Mouse (Mus musculus) neutrophil, adult 59 days (primary cell): ENCODE data around the gene Pcsk4. TPM values are rescaled to one million over a fixed set of nuclear protein-coding genes. Genes with fewer than 3 reads are reported as not detected.

Experiments
- total RNA-seq, 2 experiments: library from RNA; stranded (reverse); gene quantifications; 1 replicate in 1 of 2; 2 replicates in 1 of 2; pipeline ENCODE4 v1.2.4; 2023

Pcsk4 gene
- total RNA-seq, result under 1 TPM in 1 of 2 experiments, not detected in 1; 0.60 TPM

GRCm38 (mm10) chr10:80329273-80330081 lies at the start of gene Pcsk4, which contains the start of gene Reep6:
Gene Pcsk4, minus strand, starts transcription at chr10:80329498.
Gene Reep6, plus strand, starts transcription at chr10:80329953.

DNA sequence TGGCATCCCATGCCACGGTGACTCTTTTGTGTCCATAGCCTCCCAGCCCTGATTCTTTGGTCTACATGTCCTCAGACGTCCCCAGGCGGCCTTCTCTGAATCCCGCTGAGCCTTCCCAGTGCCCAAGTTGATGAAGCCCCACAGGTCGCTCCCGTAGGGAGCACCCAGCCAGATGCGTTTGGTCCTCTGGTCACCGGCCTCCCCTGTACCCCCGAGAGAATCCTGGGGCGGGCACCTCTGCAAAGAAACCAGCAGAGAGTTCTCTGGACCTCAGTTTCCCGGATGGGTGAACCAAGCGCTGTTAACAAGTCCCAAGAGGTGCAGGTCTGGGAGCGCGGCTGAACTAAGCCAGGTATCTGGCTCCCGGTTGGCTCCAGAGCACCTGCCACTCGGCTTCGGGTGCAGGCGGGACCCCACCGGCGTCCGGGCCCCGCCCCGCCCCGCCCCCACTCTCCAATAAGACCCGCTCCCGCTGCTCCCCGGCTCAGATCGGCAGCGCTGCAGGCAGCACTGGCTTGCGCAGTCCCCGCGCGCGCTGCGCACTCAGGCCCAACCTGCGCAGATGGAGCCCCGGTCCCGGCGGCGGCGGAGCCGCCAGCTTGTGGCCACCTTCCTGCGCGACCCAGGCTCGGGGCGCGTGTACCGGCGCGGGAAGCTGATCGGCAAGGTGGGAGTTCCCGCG lies 26.8 kb upstream of the Pcsk4 start, which contains the start of gene Plk5:
Gene Plk5, plus strand, starts transcription at position 459 of the 682 bp plus-strand sequence.

GRCm38 (mm10) chr10:80348244-80348781 lies 19.0 kb upstream of the Pcsk4 start, which contains the start of gene Adamtsl5:
Gene Adamtsl5, minus strand, starts transcription at chr10:80348412.

DNA sequence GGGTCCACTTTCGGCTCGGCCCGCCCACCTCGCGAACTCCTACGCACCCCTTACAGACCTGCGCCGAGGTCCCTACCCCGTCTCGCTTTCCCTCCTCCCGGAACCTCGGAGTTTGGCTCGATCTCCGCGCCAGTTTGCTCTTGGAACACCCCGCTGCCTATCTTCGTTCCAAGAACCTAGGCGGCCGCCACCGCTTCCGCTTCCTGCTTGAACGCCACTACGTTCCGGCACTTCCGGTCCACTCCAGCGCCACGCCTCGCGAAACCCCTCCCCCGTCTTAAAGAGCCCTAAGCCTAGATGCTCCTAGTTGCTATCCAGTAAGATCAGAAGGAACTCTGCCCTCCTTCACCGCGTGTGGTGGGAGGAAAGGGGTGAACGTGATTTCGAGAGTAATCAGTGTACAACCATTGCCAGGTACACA lies 8.9 kb downstream of the Pcsk4 start, which contains the start of gene 2310011J03Rik:
Gene 2310011J03Rik, minus strand, starts transcription at position 198 of the 421 bp plus-strand sequence.

DNA sequence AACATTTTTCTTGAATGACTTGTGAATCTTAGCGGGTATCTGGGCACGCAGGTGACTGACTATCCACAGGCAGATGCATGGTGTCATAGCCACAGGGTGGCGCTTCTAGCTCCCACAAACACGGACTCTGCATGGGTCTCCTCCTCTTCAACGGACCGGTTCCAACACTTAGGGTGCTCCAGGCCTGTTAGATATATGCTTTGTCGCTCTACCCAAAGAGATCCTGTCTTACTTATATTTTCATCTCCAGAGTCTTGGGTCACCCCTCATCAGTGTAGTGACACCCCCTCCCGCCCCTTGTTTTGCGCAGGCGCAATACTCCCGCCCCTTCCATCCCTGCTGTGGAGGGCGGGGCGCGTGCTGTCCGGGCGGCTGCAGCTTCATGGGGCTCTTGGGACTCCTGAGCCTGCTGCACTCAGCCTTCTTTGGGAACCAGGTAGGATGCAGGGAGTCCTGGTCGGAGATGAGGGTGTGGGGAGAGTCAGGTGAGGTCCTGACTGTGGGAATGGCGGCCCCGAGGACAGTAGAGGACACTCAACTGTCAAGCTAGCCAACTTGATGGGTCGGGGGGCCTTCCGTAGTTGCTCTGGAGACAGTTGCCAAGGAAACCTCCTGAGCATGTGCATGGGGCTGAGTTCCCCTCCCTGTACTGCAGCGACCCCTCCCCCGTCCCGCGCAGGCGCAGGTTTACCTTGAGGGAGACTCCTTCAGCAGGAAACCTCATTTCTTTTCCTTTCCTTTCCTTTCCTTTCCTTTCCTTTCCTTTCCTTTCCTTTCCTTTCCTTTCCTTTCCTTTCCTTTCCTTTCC lies 33.5 kb downstream of the Pcsk4 start, which contains the start of gene Apc2:
Gene Apc2, plus strand, starts transcription at position 360 of the 808 bp plus-strand sequence.

DNA sequence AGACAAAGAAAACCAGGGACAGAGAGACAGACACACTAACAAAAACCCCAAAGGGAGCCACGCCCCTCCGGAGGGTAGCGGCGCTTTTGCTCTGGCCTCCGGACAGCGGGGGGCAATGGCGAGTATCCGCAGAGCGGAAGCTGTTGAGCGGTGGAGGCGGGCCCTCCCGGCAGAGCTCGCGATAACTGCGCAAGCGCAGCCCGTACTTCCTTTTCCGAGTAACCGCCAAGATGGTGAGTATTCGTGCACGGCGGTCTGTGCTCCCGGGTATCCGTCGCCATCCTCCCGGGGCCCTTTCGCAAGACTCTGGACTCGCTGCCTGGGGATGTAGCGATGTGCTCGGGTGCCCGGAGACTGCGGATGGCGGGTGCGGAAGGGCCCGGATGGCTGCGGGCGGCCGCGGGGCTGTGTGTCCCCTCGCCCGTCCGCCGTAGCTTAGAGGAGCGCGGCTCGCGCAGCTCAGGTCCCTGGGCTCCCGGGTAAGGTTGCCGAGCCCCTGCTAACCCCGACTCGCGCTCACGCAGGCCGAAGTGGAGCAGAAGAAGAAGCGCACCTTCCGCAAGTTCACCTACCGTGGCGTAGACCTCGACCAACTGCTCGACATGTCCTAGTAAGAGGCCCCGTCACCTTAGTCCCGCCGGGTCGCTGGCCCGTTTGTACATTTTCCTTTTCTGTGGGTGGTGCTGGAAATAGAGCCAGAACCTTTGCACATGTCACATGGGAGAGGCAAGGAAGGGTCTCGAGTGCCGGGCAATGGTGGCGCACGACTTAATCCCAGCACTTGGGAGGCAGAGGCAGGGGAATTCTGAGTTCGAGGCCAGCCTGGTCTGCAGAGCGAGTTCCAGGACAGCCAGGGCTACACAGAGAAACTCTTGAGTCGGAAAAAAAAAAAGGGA lies 36.8 kb downstream of the Pcsk4 start, which contains the start of gene Rps15:
Gene Rps15, plus strand, starts transcription at position 203 of the 896 bp plus-strand sequence.

Other genes starting within 250 kb of the Pcsk4 start
- gene Sbno2, start 223.9 kb downstream of the Pcsk4 start, total RNA-seq, result 100 to 1,000 TPM; 141 to 163 TPM
- gene Stk11, start 213.7 kb downstream of the Pcsk4 start, total RNA-seq, result 100 to 1,000 TPM; 183 to 187 TPM
- gene Atp5d, start 190.9 kb downstream of the Pcsk4 start, total RNA-seq, result 100 to 1,000 TPM; 108 to 123 TPM
- gene Cbarp, start 188.7 kb downstream of the Pcsk4 start, total RNA-seq, result 1 to 10 TPM; 1.2 to 1.4 TPM
- gene Midn, start 181.2 kb downstream of the Pcsk4 start, total RNA-seq, result 100 to 1,000 TPM; 221 to 226 TPM
- gene Cirbp, start 163.5 kb downstream of the Pcsk4 start, total RNA-seq, result 10 to 100 TPM; 41.6 to 50.1 TPM
- 1 to 10 TPM; 5.1 to 7.1 TPM for gene 1600002K03Rik, start 156.6 kb downstream of the Pcsk4 start, total RNA-seq
- gene Efna2, start 150.0 kb downstream of the Pcsk4 start, total RNA-seq, result not detected
- gene Mum1, start 103.1 kb downstream of the Pcsk4 start, total RNA-seq, result 10 to 100 TPM; 27.7 to 35.4 TPM
- 10 to 100 TPM; 57.5 to 61.4 TPM for gene Ndufs7, start 80.4 kb downstream of the Pcsk4 start, total RNA-seq
- 1 to 10 TPM; 5.3 to 7.9 TPM for gene Gamt, start 68.5 kb downstream of the Pcsk4 start, total RNA-seq
- 10 to 100 TPM; 92.4 to 98.1 TPM for gene Dazap1, start 68.0 kb downstream of the Pcsk4 start, total RNA-seq
- gene Rps15, start 37.0 kb downstream of the Pcsk4 start, total RNA-seq, result 100 to 1,000 TPM; 825 to 854 TPM
- not detected for gene Apc2, start 33.5 kb downstream of the Pcsk4 start, total RNA-seq
- gene 2310011J03Rik, start 9.0 kb downstream of the Pcsk4 start, total RNA-seq, result 10 to 100 TPM; 27.3 to 33.6 TPM
- 1 to 10 TPM; 1.0 to 1.7 TPM for gene Reep6, start 455 bp upstream of the Pcsk4 start, total RNA-seq
- under 1 TPM in 1 of 2 experiments, not detected in 1; 0.71 TPM for gene Adamtsl5, start 18.9 kb upstream of the Pcsk4 start, total RNA-seq
- gene Plk5, start 27.0 kb upstream of the Pcsk4 start, total RNA-seq, result not detected
- gene Mex3d, start 58.2 kb upstream of the Pcsk4 start, total RNA-seq, result 1 to 10 TPM; 2.2 to 4.0 TPM
- gene Mbd3, start 70.1 kb upstream of the Pcsk4 start, total RNA-seq, result 10 to 100 TPM; 51.7 to 52.3 TPM
- 10 to 100 TPM; 90.5 to 97.7 TPM for gene Uqcr11, start 77.3 kb upstream of the Pcsk4 start, total RNA-seq
- gene Tcf3, start 104.1 kb upstream of the Pcsk4 start, total RNA-seq, result 10 to 100 TPM; 52.0 to 52.8 TPM
- gene Onecut3, start 165.3 kb upstream of the Pcsk4 start, total RNA-seq, result not detected
- gene Atp8b3, start 209.6 kb upstream of the Pcsk4 start, total RNA-seq, result not detected
- gene Rexo1, start 232.1 kb upstream of the Pcsk4 start, total RNA-seq, result 10 to 100 TPM; 57.9 to 70.1 TPM
- gene Klf16, start 247.8 kb upstream of the Pcsk4 start, total RNA-seq, result 1 to 10 TPM; 8.1 to 9.0 TPM